Mouse (Mus musculus) left cerebral cortex, postnatal 25 days (tissue): ENCODE data around the gene Gm49369. TPM values are rescaled to one million over a fixed set of nuclear protein-coding genes. Genes with fewer than 3 reads are reported as not detected.

Experiments
- DNase-seq, 2 experiments: peaks; one replicate each; pipeline ENCODE4 v3.0.0; 2022; ENCODE audit warnings: low spot score in 2 of 2, mixed read lengths in 1 of 2
- intact Hi-C: fragments of 180-260 bp; cut with DNase I; formaldehyde crosslinking; loops from one replicate; pipeline ENCODE4 v1.15.1; 2025
- total RNA-seq, 2 experiments: library from RNA; stranded (reverse); gene quantifications; 2 replicates each; pipeline ENCODE4 v1.2.3; 2021

Gene Gm49369
- total RNA-seq, 2 experiments from 2014 or later: 0.57 to 6.8 TPM

DNA sequence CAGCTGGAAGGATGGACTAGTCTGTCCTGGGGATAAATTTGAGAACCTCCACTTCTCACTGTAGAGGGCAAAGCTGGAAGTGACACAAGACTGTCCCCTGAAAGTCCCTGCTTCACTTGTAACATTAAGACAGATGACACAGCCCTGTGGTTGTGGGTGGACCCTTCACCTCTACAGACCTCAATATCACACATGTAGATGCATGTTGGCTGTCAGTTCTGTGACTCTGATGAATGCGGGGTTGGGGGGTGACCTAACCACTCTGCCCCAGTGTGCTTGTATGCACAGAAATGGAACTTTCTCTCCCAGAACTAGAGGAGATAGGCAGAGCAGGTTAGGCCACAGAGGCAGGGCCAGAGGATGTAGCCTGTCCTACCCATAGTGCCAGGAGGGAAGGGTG lies 14.1 kb upstream of the Gm49369 start:
- intact Hi-C loops: no loop called here
- DNase-seq: no peak

DNA sequence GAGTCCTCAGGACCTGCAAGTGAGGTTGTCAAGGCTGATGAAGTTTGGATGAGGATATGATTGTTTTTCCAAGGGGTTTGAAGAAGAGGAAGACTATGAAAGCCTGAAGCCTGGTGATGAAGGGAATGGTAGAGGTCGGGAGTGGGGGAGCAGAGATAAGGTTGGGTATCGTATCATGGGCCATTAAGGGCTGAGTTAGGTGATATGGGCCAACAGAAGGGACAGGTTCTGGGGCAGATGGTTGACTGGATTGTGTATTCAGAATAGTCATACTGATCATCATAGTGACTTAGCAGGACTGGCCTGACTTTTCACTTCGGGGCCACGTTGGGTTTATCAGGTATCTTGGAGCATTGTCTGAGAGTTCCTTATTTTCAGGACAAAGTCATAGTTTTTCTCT lies 13.0 kb upstream of the Gm49369 start:
- intact Hi-C loops: no loop called here
- DNase-seq: no peak

DNA sequence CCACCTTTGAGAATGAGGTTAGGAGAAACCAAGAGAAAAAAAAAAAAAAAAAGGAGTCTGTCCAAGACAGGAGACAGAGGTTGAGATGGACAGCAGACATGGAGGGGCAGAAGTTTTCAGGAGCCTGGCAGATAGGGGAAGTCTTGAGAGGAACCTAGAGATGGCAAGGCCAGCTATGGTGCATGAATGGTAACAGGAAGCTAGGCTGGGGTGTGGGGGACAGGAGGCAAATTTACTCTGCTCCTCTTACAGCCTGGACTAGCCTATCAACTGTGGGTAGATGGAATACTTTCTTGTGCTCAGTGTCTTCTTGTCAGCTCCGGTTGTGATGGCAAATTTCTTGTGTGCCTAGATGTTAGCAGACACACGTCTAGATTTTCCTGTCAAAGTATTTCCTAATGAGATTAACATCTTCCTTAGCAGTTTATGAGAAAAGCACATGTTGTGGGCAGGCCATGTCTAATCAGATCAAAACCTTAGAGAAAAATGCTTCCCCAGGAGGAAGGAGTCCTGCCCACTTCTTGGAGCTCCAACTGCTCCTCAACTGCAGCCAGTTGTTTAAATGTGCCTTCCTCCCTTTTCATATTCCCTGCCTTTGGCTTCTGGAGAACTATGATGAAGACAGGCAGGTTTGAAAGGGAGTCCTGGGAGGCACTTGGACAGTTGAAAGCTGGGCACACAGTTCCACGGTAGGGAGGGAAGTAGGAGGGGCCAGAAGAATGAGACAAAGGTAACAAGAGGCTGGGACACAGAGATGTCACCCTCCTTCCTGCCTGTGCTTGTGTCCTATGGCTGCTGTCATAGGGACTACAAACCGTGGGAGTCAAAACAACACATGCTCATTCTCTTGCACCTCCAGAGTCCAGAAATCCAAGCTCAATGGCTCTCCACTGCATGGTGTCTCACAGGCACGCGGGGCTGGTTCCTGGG lies 12.1 kb upstream of the Gm49369 start:
- intact Hi-C loops: no loop called here
- no peak for DNase-seq

DNA sequence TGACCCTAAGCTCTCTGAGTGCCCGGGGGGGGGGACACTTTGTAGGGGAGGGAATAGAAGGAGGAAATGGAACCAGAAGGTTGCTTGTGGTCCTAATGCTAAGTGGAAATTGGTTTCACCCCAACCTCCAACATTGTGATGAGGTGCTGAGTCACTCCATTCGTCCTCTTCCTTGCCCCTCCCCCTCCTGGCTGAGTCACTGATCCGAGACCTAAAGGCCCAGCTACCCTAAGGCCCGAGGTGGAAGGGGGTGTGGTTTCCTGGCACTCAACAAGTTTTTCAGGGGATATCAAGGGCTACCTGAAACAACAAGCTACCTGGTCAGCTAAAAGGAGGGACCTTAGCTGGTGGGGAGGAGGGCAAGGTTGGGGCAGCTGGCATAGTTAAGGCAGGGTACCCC lies 10.7 kb upstream of the Gm49369 start:
- no peak for DNase-seq
- intact Hi-C loops: no loop called here

DNA sequence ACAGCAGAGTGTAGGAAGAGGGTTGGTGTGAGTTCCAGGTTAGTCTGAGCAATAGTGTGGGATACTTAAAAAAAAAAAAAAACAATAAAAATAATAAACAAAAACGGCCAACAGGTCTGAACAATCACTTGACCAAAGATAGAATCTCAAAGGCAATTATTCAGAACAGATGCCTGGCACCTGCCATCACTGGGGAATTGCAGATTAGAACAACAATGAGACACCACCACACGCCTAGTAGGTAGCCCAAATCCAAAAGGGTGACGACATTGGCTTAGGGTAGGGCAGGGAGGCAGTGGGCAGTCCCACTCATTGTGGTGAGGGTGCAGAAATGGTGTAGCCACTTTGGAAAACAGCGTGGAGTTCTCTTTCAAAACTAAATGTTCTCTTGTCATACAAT lies 9.1 kb upstream of the Gm49369 start:
- DNase-seq: no peak
- intact Hi-C loops: no loop called here

DNA sequence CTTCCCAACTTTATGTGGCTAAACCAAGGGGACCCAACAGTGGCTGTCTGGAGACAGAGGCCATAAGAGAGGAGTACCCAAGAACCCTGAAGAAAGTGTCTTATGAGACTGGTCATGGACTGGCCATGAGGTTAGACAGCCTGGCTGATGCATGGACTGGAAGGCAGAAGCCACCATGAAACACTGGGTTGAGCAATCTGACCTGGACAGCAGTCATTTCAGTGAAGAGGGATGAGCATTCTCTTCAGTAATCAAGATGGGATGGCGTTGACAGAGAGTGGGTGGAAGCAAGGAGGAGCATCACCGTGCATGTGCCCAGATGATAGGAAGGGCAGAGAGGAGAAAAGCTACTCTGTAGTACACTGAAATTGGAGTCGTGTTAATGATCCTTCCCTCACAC lies 8.6 kb upstream of the Gm49369 start:
- intact Hi-C loops: no loop called here
- DNase-seq: no peak

DNA sequence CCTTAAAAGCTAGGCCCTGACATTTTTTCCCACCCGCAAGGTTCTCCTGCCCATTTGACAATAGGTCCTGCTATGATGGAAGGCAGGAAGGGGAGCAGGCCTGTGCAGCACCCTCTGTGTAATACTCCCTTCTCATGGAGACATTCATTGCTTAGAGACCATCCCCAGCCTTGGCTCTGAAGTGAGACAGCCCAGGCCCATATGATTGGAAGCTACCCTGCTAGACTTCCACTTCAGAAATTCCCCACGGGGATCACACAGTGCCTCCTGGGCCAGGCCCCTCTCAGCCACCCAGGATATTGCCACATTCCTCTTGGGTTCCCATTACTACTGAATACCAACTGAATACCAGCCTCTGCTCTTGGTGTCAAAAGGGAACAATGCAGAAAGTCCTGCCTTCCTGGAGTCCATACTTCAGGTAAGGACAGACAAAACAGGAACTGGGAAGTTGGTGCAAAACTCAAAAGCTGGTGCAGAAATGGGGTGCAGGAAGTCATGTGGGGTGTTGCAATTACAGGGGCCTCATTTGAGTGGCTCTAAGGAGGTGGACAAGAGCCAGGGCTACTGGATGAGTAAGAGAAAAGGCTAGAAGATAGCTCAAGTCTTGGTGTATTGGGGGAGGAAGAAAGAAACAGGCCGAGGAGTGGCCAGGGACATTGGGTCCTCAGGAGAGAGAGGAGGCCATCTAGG lies 7.6 kb upstream of the Gm49369 start:
- DNase-seq: no peak
- intact Hi-C loops: no loop called here

DNA sequence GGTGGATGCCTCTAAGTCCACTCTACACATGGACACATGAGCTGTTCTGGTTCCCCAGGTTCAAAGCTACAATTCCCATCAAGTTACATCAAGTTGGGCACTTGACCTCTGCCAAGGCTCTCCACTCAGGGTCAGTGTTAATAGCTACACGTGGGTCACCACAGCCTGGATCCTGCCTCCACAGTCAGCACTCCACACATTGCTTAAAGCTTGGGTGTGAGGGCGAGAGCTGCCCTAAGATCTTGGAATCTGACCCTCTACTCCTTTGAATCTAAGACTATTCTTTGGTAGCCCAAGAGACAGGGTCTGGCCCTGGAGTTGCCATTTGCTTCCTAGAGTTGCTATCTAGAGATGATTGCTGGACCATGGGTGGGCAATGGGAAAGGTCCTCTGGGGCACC lies 6.3 kb upstream of the Gm49369 start:
- intact Hi-C loops: no loop called here
- no peak for DNase-seq

DNA sequence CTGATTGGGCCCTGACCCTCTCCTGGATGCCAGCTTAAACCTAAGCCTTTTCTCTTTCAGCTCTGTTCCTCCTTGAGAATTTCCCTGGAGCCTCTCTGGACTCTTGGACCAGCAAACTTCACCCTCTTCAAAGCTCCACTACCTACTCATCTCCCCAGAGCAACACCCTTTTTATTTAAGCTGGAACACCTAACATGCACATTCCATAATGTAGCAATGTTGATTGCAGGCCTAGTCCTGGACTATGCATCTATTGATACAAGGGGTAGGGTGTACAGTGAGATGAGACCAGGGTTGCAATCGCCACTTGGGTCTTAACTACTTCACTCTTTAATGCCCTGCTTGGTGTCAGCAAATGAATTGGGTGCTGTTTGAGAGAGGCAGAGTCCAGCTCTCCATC lies 5.7 kb upstream of the Gm49369 start:
- intact Hi-C loops: no loop called here
- DNase-seq: no peak

DNA sequence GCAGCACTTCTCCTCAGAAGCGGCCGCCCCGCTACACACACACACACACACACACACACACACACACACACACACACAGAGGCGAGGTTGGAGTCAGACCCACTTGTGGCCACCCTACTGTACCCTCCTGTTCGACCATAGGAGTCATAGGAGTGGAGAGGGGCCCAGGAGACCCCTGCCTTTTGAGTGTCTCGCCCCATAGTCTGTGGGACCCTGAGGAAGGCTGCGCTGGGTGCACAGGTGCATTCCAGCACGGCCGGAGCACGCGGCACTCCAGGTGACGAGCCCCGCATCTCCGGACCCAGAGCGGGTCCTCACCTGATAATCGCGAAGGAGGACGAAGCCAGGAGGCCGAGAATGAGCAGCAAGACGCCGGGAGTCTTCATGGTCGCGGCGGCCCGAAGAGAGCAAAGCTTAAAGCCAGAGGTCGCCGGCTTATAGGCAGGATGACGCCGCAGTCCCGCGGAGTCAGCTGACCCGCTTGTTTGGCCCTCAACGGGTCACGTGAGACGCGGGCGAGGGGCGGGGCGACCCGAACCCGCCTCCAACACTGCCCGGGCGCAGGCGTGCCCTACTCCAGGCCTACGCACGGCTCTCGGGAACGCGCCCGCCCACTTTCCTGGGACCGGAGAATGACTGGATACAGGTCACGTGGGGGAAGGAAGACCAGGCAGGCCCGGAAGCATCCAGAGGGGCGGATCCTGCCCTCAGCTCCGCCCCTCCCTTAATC lies 5.1 kb upstream of the Gm49369 start, which contains the start of gene Ctsd:
Gene Ctsd, minus strand, starts transcription at position 620 of the 730 bp plus-strand sequence.
- intact Hi-C loops: loop anchor here (2.0 kb wide), 1 partner anchor 15 kb away; the partner anchor contains the start of gene Ifitm10
- peak; percentile 97 to 98 for DNase-seq

DNA sequence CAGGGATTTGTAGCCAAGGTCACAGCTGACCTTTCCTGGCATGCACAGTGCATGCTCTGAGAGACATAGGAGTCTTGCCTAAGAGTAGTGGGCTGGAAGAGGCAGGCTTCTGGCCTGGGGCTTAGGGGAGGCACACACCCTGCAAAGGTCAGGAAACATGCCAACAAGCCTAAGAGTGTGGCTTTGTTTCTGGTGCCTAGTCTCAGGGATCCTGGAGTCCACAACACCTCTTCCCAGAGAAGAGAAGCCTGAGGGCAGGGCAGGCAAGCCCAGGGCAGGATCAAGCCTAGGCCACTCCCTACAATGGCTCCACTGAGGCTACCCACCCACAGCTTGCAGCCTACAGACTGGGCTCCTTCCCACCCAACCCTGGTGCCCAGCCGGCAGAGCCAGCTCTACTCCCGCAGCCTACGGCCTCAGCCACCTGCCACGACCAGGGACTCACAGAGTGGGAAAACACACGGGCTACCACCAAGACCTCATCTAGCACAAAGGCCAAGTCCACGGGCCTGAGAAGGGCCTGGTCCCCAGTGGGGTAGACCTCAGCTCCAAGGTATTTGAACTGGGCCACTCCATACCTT lies 4.2 kb upstream of the Gm49369 start:
- DNase-seq: no peak
- intact Hi-C loops: loop anchor here (2.0 kb wide), 1 partner anchor 14 kb away; the partner anchor contains the start of gene Ifitm10

DNA sequence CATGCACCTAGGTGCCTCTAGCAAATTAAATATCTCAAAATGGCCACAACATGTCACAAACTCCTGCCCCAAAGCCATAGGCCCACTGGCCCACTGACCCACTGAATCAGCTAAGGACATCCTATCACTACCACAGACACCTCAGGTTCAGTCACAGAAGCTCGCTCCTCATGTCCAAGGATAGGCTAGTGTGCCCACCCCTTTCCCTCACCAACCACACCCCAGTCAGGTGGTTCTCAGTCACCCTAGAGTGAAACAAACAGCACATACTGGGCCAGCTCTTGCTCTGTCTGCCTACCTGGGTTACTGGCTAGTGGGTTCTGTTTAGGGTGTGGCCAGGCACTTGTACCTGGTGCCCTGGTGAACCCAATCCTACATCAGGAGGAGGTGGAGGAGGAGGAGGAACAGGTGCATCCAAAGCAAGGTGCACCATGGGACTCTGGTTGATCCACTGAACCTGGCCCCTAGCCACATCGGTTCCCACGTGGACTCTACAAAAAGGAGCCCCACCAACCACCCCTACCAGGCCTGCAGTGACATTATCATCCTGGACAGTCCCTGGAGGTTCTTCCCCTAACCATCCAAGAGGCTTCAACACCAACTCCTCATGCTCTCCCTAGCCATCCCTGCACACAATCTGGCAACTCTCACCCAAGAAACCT lies 3.4 kb upstream of the Gm49369 start:
- intact Hi-C loops: loop anchor here (2.0 kb wide), 1 partner anchor 13 kb away; the partner anchor contains the start of gene Ifitm10
- DNase-seq: no peak

DNA sequence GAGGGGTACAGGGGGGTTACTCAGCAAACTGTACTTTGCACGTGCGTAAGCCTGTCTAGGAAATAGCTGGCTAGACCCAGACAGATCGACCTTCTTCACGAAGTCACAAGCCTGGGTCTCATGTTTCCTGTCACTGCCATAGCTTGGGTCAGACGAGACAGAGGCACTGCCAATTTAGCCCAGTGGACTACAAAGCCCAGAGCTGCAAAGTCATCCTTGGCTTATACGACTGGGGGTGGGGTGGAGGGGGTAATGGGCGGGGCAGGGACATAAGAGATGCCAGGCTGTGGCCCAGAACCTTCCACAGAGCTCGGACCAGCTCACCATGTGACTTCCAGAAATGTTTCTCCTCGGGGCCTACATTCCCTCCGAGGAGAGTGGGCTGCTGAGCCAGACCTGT lies 1.8 kb upstream of the Gm49369 start:
- no peak for DNase-seq
- intact Hi-C loops: no loop called here

DNA sequence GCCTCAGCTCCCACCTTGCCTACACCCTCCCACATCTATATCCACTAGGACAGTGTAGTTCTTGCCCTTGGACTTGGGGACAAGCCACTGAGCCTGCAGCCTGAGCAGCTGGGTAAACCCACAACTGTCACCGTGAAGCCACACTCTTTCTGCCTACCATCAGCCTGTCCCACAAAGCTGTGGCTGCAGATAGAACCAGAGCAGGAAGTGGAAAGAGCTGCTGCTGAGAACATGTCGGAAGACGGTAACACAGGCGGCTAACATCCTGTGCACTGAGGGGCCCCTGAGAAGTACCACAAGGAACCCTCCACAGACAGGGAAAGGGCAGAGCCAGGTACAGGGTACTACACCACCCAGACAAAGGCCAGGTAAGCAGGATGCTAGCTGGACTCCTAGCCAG lies 1.3 kb downstream of the Gm49369 start:
- no peak for DNase-seq
- intact Hi-C loops: no loop called here

DNA sequence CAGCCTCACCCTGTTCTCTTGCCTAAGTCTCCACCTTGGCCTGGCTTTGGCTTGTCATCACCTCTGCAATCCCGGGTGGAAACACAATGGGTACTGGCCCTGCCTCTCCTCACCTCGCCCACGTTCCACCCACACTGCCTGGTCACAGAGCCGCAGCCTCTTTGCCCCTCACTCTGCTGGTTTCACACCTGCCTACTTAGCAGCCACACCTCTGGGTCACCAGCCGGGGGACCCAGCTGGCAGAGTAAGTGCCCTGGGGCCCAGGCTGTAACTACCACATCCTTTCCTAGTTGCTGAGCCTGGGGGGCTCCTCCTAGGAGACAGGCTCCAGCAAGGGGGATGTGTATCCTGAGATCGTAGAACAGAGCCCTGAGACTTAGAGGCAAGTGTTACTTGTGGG lies 3.3 kb downstream of the Gm49369 start:
- intact Hi-C loops: no loop called here

DNA sequence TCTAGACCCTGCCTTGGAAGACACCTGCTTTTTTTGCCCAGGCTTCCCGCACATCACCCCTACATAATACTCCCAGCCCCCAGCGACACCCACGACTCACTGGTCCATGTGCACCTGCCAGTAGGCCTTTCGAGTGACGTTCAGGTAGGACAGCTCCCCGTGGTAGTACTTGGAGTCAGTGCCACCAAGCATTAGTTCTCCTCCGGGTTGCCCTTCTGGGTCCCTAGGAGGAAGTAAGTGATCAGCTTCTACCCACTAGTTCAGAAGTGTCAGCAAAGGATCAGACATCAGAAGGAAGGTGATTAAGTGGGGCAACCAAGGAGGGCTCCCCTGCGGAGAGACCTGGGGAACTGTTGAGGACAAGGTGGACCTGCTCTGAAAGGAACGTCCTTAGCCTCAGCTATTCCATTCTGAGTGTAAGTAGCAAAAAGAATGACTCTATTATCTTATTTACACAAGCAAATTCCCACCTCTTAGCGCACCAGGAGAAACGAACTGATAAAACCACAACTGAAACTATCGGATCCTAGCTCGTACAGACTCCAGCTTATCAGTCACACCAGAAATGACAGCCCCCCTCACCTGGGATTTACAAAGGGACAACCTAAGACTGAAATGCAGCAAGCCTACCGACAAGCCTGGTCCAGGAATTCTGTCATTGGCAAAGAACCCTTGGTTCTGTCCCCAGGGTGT lies 5.1 kb downstream of the Gm49369 start:
- intact Hi-C loops: no loop called here
- DNase-seq: no peak

More for the DNA sequence above, 3.3 kb downstream of the Gm49369 start:
- DNase-seq: no peak

DNA sequence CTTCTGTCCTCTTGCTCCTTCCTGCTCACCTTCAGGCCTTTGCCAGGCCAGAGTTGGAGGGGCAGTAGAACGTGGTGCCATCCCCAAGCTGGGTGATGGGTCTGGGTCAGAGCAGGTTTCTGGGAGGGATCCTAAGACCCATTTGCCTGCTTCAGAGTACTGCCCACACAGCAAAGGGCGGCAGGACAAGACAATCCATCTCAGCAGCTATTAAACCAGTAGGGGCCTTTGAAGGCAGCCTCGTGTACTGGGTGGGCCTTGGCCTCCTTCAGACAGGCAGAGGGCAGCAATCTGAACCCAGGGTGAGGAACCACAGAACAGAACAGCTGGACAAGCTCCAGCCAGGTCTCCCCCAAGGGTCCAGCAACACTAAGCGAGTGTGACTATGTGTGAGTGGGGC lies 6.4 kb downstream of the Gm49369 start:
- no peak for DNase-seq
- intact Hi-C loops: no loop called here

DNA sequence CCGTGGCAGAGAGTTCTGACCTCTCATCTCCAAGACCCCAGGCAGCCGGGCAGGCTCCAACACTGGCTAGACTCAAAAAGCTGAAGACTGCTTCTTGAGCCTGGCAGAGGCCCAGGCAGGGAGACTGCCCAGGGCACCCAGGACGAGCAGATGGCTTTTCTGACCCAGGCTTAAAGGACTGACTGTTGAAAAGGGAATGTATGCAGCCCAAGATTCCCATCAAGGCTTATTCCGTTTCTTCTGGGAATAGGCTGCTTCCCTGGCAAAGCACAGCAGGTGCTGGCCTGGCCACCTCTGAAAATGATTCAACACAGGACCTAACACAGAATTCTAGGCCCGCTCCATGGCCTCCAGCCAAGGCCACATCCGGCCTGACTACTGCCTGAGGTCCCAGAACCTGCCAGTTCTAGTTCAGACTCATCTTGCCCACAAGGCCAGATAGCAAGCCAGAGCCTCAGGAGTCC lies 7.2 kb downstream of the Gm49369 start:
- peak in 1 of 2 experiments; percentile 45 for DNase-seq
- intact Hi-C loops: no loop called here
